Mouse (Mus musculus) CD8-positive naive resting alpha-beta T cell, adult 2 months (primary cell): ENCODE measurements at regions not wholly inside any gene's neighbourhood (a gene's known extent, or its start where the extent isn't known, plus 50 kb on each side); places are given as distances from the start of the nearest gene placed in this dataset.
A peak's percentile ranks its signal among the peaks of the same experiment; 100 is the strongest.

Source experiments
- DNase-seq, 2 experiments: peaks; one replicate each; pipeline ENCODE4 v3.0.0; 2022; ENCODE audit warnings: low read depth in 2 of 2, low spot score in 2 of 2

GRCm38 (mm10) chr12:92509494-92509893 is 660.5 kb upstream of the Sel1l start:
- no peak for DNase-seq

- no peak for DNase-seq
These were observed 660.0 kb upstream of the Sel1l start for GRCm38 (mm10) chr12:92508796-92509489.

GRCm38 (mm10) chr12:92483984-92484383 is 635.0 kb upstream of the Sel1l start:
- DNase-seq, result no peak

- DNase-seq, result no peak
These were observed 625.5 kb upstream of the Sel1l start for GRCm38 (mm10) chr12:92474293-92475062.

GRCm38 (mm10) chr12:92451110-92451818 is 602.3 kb upstream of the Sel1l start:
- no peak for DNase-seq

GRCm38 (mm10) chr12:92418458-92418857 is 569.5 kb upstream of the Sel1l start:
- no peak for DNase-seq

GRCm38 (mm10) chr12:92405506-92405905 is 556.5 kb upstream of the Sel1l start:
- no peak for DNase-seq

- no peak for DNase-seq
These were observed 552.0 kb upstream of the Sel1l start for GRCm38 (mm10) chr12:92400987-92401386.

GRCm38 (mm10) chr12:92386195-92386594 is 537.2 kb upstream of the Sel1l start:
- no peak for DNase-seq

GRCm38 (mm10) chr12:92384266-92384937 is 535.4 kb upstream of the Sel1l start:
- DNase-seq, result no peak

GRCm38 (mm10) chr12:92379130-92379529 is 530.2 kb upstream of the Sel1l start:
- no peak for DNase-seq

GRCm38 (mm10) chr12:92365926-92366325 is 517.0 kb upstream of the Sel1l start:
- DNase-seq, result no peak

GRCm38 (mm10) chr12:92353386-92354257 is 504.7 kb upstream of the Sel1l start:
- no peak for DNase-seq

- no peak for DNase-seq
These were observed 469.3 kb upstream of the Sel1l start for GRCm38 (mm10) chr12:92318241-92318640.

- DNase-seq, result no peak
These were observed 468.7 kb upstream of the Sel1l start for GRCm38 (mm10) chr12:92317609-92318008.

GRCm38 (mm10) chr12:92316285-92316684 is 467.3 kb upstream of the Sel1l start:
- DNase-seq, result no peak

GRCm38 (mm10) chr12:92315820-92316219 is 466.9 kb upstream of the Sel1l start:
- no peak for DNase-seq

GRCm38 (mm10) chr12:92302951-92303591 is 454.1 kb upstream of the Sel1l start:
- peak; percentile 18 to 30 for DNase-seq

- DNase-seq, result no peak
These were observed 445.9 kb upstream of the Sel1l start for GRCm38 (mm10) chr12:92294887-92295286.

GRCm38 (mm10) chr12:92293341-92293720 is 444.4 kb upstream of the Sel1l start:
- no peak for DNase-seq
